In genomic region chr16:74374540-74374939, GRCm38 (mm10) we compare ENCODE assay signal across 25 mouse cellular contexts. TPM values are rescaled to one million over a fixed set of nuclear protein-coding genes. Genes with fewer than 3 reads are reported as not detected.
DNase-seq lines count a peak whose midpoint lies in the region; ATAC-seq and TF ChIP-seq lines count a peak whose summit lies in the region.
"Had no signal": no experiment of that assay in that cellular context is flagged by ENCODE, and none has a peak within 500 bp of the region (broad histone marks: within the 10 kb centered on the region; RNA-seq: fewer than 3 reads in every experiment).

No protein-coding gene starts in this region.

- TF ChIP-seq EP300 in lung, postnatal 0 days (IDR thresholded peaks at IDR 0.05): no peak

- no peak overlapping the region for H3K4me2 ChIP-seq in forebrain, embryonic 13.5 days
- H3K4me2 ChIP-seq in forebrain, postnatal 0 days (ENCODE audit: low read depth): no peak overlapping the region
- H3K4me2 ChIP-seq in lung, postnatal 0 days (replicated peaks; ENCODE audit: low read depth, low read length): no peak overlapping the region
- H3K4me2 ChIP-seq: hindbrain, embryonic 12.5 days; limb, embryonic 15.5 days; liver, embryonic 13.5 days had no signal

- TF ChIP-seq CTCF in forebrain, postnatal 0 days (IDR thresholded peaks at IDR 0.05; ENCODE audit: low read depth): no peak
- TF ChIP-seq CTCF in lung, postnatal 0 days (IDR thresholded peaks at IDR 0.05): no peak

- no peaks in the 10 kb centered on the region for H3K9me3 ChIP-seq in forebrain, embryonic 13.5 days (replicated peaks)
- no peaks in the 10 kb centered on the region for H3K9me3 ChIP-seq in forebrain, postnatal 0 days (ENCODE audit: low read length)
- no peaks in the 10 kb centered on the region for H3K9me3 ChIP-seq in lung, postnatal 0 days (ENCODE audit: low read length)
- H3K9me3 ChIP-seq: hindbrain, embryonic 12.5 days; limb, embryonic 10.5 days; limb, embryonic 15.5 days; liver, embryonic 13.5 days had no signal

- peaks cover 48% of the 10 kb centered on the region for H3K4me1 ChIP-seq in forebrain, embryonic 13.5 days
- peaks cover 14% of the 10 kb centered on the region; the same call in 1 of the 2 replicates for H3K4me1 ChIP-seq in forebrain, postnatal 0 days (ENCODE audit: insufficient read depth)
- no peaks in the 10 kb centered on the region for H3K4me1 ChIP-seq in lung, postnatal 0 days (ENCODE audit: insufficient read depth, low read depth, low read length)
- H3K4me1 ChIP-seq: limb, embryonic 15.5 days; liver, embryonic 13.5 days had no signal

- no peaks in the 10 kb centered on the region for H3K36me3 ChIP-seq in forebrain, embryonic 13.5 days (ENCODE audit: poor library complexity, severe bottlenecking)
- no peaks in the 10 kb centered on the region for H3K36me3 ChIP-seq in forebrain, postnatal 0 days (ENCODE audit: insufficient read depth)
- H3K36me3 ChIP-seq in lung, postnatal 0 days (ENCODE audit: insufficient read depth, low read length): no peaks in the 10 kb centered on the region
- H3K36me3 ChIP-seq: hindbrain, embryonic 12.5 days; limb, embryonic 10.5 days; limb, embryonic 15.5 days; liver, embryonic 13.5 days had no signal

- peak; percentile 8 to 30 for DNase-seq in cerebellum, postnatal 14 days
- DNase-seq in cerebellum, adult 8-10 months: no peak
- DNase-seq in forebrain, postnatal 0 days: no peak
- DNase-seq in lung, postnatal 0 days (ENCODE audit: low spot score): peak; percentile 18
- DNase-seq in lung, adult 18-20 months: no peak
- DNase-seq in gastrocnemius, postnatal 14 days: no peak
- DNase-seq: adrenal gland, postnatal 25 days; heart, postnatal 14 days; kidney, adult 11 months; kidney, postnatal 14 days; layer of hippocampus, adult 9-11 months; liver, embryonic 13.5 days; lung, adult 2 months; lung, postnatal 14 days; right cerebral cortex, postnatal 4 days; thymus, adult 2 months; thymus, postnatal 36 days had no signal

- no peaks in the 10 kb centered on the region for H3K27me3 ChIP-seq in forebrain, embryonic 13.5 days
- no peaks in the 10 kb centered on the region for H3K27me3 ChIP-seq in forebrain, postnatal 0 days (ENCODE audit: insufficient read depth, low read length)
- no peaks in the 10 kb centered on the region for H3K27me3 ChIP-seq in lung, postnatal 0 days (replicated peaks; ENCODE audit: insufficient read depth, low read length)
- H3K27me3 ChIP-seq: hindbrain, embryonic 12.5 days; limb, embryonic 15.5 days; liver, embryonic 13.5 days had no signal

- no peak overlapping the region for H3K4me3 ChIP-seq in forebrain, embryonic 13.5 days
- H3K4me3 ChIP-seq in forebrain, postnatal 0 days (ENCODE audit: low read depth, low read length): no peak overlapping the region
- no peak overlapping the region for H3K4me3 ChIP-seq in lung, postnatal 0 days (ENCODE audit: low read depth, low read length)
- H3K4me3 ChIP-seq: hindbrain, embryonic 12.5 days; limb, embryonic 10.5 days; limb, embryonic 15.5 days; liver, embryonic 13.5 days had no signal

- H3K9ac ChIP-seq in forebrain, embryonic 13.5 days: no peak overlapping the region
- H3K9ac ChIP-seq in forebrain, postnatal 0 days: no peak overlapping the region
- no peak overlapping the region for H3K9ac ChIP-seq in lung, postnatal 0 days (replicated peaks; ENCODE audit: low read depth)
- H3K9ac ChIP-seq: hindbrain, embryonic 12.5 days; limb, embryonic 15.5 days; liver, embryonic 13.5 days had no signal

- ATAC-seq in forebrain, embryonic 13.5 days: 0 out of 2 replicates have a peak, but pooled peaks have one; percentile 13
- ATAC-seq in forebrain, postnatal 0 days: no peak
- ATAC-seq in lung, postnatal 0 days: no peak
- ATAC-seq: inflammation-experienced regulatory T-cells, adult 6 months; Patski had no signal

- no peak overlapping the region for H3K27ac ChIP-seq in forebrain, embryonic 13.5 days
- no peak overlapping the region for H3K27ac ChIP-seq in forebrain, postnatal 0 days (ENCODE audit: low read depth, low read length)
- H3K27ac ChIP-seq in lung, postnatal 0 days (ENCODE audit: low read length): no peak overlapping the region
- H3K27ac ChIP-seq: hindbrain, embryonic 12.5 days; limb, embryonic 10.5 days; limb, embryonic 15.5 days; liver, embryonic 13.5 days had no signal

- intact Hi-C loops in gastrocnemius, postnatal 14 days (cut with DNase I; ENCODE audit: low total_unique reads): no loop called here

- WGBS in forebrain, embryonic 13.5 days: 50% methylated on average over 5 of the region's 5 CpGs
- 46% methylated on average over 5 of the region's 5 CpGs for WGBS in forebrain, postnatal 0 days
- 60% methylated on average over 5 of the region's 5 CpGs for WGBS in lung, postnatal 0 days

RNA-seq across cellular contexts. Expression of gene Robo2, which starts 37.1 kb away (rescaled TPM):
- 63.1 and 68.5 TPM in 2 replicates for polyA plus RNA-seq in forebrain, embryonic 13.5 days (2015; fragmentation: Nextera tagmentation; extraction: Ambion mirVana)
- total RNA-seq in forebrain, postnatal 0 days (2014; rRNA removed): 114 and 130 TPM in 2 replicates
- 39.2 and 45.5 TPM in 2 replicates for polyA plus RNA-seq in forebrain, postnatal 0 days (2015; fragmentation: Nextera tagmentation; extraction: Ambion mirVana)
- polyA plus RNA-seq in lung, postnatal 0 days (2015; fragmentation: Nextera tagmentation; extraction: Ambion mirVana): 13.3 and 19.9 TPM in 2 replicates
- total RNA-seq in gastrocnemius, postnatal 14 days (2021): 1 to 10 TPM; 2.0 to 4.2 TPM
- total RNA-seq: MEL; neutrophil, adult 5-6 weeks had no signal

Comparison
In these comparisons a context has a peak if more than half of its experiments do, and no peak if none do; other contexts are left out.
1. DNase-seq: peak in cerebellum, postnatal 14 days (2 of 2) and lung, postnatal 0 days (single experiment); none in cerebellum, adult 8-10 months (single experiment), forebrain, postnatal 0 days (single experiment), lung, adult 18-20 months (0 of 2) and gastrocnemius, postnatal 14 days (single experiment).